Mouse (Mus musculus) embryo, embryonic 10 days (tissue): ENCODE data around the gene Adgrd1.

Source experiments
- DNase-seq: peaks from one replicate; pipeline ENCODE4 v3.0.0-alpha.2; 2015; ENCODE audit warnings: low spot score

Gene Adgrd1

DNA sequence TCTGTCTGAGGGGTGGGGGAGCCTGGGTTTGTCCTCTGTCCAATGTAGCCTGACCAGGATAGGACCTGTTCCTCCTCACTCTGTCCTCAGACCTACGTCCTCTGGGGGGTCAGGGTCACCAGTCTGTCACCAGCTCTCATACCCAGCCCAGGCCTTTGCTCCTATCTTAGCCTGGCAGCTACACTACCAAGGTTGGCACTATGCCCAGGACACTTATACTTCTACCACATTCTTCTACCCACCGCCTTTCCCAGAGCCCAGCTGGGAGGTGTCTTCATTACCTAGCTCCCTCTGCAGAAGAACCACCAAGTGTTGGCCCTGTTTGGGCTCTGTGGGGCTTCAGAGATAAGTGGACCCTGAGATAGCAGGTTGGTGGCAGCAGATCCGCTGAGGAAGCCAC lies 103.6 kb downstream of the Adgrd1 start:
- DNase-seq: no peak

DNA sequence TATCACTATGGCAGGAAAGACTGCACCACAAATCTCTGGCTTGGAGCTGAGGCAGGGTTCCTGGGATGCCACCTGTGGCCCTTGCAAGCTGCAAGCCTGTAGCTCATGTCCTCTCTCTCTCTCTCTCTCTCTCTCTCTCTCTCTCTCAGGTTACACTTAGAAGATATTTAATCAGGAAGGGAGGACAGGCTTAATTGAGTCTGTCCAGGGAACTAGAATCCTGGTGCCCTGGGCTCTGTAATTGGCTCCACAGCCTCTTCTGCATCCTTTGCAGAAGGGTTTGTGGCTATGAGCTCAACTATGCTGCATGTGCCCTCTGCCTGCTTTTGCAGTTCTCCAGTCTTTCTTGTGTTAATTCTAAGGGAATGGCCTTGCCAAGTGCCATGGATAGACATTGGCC lies 111.7 kb downstream of the Adgrd1 start:
- no peak for DNase-seq

DNA sequence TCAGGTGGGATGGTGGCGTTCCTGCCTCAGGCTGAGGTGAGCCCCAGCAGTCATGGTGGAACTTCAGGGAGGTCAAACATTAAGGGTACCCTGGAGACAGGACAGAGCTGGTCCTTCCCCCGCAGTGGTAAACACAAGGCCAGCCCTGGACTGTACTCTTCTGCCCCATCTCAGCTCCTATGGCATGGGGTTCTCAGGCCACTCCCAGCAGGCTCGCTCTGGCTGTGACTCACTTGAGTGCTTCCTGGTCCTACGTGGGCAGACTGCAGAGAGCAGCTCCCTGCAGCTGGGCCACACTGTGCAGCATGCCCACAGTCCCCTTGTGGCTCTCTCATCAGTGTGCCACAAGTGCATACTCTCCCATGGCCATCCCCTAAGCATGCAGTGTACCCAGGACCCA lies 112.3 kb downstream of the Adgrd1 start:
- no peak for DNase-seq

DNA sequence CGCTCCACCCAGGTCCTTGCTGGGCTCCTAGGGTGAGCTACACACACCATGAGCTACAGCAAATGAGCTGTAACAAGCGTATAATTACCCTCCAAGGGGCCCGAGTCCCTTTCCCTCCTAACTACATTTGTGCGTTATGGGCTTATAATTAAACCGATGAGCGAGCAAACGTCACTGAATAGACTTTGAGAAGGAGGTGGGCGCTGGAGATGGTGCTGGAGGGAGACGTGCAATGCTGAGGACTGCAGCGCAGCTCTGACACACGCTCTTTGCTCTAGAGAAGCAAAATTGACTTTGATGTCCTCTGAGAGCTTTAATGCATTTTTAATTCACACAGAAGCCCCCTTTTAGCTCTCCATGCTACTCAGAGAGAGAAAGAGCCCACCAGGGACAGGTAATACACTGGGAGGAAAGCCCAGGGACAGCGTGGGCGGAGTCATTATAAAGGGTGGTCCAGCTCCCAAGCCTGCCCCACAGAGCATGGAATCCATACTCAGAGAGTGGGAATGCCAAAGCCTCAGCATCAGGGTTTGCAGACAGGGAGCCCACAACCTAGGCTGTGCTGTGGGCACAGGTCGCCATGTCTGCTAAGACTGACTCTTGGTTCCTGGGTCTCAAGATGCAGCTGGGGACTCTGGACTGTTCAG lies 115.0 kb downstream of the Adgrd1 start:
- DNase-seq: no peak

DNA sequence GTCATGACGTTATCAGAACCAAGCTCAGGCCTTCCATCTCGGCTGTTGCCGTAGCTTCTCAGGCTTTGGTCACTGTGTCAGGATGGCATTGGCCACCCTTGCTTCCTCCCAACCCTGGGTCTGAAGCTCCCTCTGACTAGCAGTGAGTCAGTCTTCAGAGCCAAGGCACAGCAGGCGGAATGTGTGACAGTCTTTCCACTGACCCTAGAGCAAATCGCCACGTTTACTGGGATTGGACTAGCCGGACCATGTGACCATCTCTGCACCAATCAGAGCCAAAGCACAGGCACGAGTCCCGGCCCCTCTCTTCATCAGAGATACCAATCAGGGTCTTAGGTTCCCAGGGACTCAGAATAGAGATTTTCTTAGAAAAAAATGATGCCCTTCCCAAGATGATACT lies 117.5 kb downstream of the Adgrd1 start:
- DNase-seq: peak; percentile 59

DNA sequence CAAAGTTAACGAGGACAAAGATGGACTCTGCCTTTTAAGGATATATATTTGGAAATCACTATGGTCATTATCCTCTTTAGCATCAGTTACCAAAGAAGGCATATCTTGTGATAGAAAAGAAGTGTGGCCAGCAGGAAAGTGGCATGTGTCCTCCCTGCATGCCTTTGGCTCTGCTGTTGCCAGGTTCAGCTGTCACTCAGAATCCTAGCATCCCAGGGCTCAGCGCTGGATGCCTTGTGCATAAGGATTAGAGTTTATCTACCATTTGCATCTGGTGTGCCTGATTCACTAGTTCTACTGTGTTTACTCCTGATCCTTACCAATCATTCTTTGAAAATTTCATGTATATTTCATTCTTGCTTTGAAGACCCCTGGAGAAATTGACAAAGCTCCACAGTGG lies 119.5 kb downstream of the Adgrd1 start:
- DNase-seq: no peak

DNA sequence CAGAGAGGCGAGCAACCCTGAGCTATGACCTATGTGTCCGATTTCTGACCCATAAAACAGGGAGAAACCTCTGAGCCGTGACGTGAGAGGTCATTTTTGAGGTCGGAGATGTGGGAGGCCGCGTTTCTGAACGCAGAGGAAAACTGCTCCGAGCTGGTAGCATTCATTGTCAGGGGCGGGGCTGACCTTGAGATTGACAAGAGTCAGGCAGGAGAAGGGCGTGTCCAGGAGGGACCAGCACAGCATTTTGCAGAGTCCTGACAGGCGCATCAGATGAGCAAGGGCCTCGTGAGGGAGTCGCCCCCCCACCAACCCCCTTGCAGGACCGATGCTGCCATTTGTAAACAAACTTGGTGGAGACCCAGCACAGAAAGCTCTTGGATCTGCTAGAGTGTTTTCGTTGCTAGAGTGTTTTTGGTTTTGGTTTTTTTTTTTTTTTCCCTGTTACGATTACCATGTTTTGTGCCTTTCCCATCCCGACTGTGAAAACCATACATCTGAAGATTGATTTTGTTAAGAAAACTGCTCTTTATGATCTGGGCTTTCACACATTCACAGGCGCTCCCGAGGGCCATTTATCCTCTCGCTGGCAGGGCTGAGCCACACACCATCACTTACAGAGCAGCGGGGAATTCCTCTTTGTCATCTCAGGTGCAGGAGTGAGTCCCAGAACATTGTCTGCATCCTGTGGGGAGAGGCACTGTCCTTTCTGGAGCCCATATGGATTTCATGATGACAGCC lies 121.1 kb downstream of the Adgrd1 start:
- peak; percentile 76 for DNase-seq

DNA sequence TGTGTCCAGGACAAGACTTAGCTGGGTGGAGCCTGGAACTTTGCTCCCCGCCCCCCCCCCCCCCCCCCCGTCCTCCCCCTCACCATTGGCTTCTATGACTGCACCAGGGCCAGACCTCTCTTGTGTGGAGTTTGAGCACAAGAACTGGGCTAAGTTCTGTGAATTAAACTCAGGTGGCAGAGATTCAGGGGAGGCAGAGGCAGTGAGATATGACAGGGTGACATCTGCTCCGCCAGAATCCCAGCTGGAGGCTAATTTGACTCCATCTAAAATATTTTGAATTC lies 121.6 kb downstream of the Adgrd1 start:
- no peak for DNase-seq

DNA sequence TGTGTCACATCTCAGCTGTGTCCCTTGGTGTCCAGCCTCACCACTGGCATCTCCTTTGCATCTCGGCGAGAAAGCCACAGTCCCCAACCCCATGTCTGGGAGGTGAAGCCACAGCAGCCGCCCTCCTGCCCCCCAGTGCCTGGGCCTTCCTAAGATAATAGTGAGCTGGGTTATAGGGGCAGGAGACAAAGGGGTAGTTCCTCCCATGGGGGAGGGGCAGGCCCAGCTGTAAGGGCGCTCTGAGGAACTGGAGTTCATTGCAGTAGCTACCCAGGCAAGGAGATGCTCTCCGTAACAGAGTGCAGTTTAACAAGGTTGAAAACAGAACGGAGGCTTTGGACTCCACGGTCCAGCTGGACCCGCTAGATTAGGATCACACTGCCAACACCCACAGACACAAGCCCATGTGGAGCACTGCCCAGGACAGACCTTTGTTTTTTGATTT lies 122.0 kb downstream of the Adgrd1 start:
- peak; percentile 72 for DNase-seq

DNA sequence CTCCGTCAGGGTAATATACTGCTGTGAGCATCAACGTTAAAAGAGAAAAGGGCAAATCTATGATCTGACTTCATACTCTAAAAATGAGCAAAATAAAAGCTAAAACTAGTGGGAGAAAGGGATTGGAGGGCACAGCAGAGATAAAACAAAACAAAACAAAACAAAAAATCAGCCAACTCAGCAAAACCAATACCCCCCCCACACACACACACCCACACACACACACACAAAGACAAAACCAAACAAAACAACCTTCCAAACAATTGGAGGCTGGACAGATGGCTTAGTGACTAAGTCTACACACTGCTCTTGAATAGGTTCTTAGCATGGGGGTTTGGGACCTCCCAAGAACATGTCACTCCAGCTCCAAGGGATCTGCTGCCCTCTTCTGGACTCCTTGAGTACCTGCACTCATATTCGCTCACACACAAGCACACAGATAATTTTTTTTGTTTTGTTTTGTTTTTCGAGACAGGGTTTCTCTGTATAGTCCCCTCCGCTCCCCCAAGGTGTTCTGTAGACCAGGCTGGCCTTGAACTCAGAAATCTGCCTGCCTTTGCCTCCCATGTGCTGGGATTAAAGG lies 122.7 kb downstream of the Adgrd1 start:
- DNase-seq: peak; percentile 39

DNA sequence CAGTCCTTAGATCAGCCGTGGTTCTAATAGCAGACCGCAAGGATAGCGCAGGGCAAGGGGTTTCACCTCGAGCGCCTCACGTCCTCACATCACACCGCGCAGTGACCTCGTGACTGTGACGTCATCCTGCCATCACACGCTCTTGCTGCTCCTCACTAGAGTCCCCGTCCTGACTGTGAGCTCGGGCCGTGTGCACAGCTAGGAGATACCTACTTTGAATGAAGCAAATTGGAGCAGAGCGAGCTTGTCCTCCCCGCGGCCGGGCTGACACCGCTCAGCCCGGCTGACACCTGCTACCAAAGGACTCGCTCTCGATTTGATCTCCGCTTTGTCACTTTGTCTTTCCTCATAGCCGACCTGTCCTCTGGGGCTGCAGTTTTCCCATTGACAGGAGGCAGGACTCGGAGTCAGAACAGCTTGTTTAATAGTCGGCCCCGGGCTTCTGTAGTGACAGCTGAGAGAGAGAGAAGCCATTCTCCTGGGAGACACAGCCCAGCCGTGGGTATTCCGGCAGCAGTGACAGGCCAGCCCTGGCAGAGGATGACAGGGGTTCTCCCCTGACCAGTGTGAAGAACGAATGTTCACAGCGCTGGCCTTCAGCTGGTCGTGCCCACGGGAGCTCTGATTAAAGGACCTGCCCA lies 129.4 kb downstream of the Adgrd1 start:
- peak; percentile 26 for DNase-seq

DNA sequence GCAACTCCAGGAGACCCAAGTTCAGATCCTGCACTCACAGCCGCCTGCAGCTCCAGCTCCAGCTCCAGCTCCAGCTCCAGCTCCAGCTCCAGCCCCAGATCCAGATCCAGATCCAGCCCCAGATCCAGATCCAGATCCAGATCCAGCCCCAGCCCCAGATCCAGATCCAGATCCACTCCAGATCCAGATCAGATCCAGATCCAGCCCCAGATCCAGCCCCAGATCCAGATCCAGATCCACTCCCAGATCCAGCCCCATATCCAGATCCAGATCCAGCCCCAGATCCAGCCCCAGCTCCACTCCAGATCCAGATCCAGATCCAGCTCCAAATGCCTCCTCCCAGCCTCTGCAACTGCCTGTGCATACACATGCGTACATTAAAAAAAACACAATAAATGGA lies 131.6 kb downstream of the Adgrd1 start:
- no peak for DNase-seq

DNA sequence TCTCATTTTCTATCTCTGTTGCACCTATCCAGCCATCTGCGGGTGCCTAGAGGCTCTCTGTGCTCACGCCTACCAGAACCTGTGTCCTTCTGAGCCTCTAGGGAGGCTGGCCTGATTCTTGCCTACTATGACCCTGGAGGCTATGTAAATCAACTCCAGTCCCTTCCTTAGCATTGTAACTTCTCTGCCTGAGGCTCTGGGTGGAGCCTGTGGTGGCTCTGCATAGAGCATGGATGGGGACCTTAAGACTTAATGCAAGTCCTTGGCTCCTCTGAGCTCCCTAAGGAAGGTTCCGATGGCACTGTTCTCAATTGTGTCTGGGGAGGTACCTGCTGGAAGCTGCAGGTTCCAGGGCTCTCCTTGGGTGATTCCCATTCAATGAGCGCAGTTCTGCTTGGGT lies 136.8 kb downstream of the Adgrd1 start:
- no peak for DNase-seq

DNA sequence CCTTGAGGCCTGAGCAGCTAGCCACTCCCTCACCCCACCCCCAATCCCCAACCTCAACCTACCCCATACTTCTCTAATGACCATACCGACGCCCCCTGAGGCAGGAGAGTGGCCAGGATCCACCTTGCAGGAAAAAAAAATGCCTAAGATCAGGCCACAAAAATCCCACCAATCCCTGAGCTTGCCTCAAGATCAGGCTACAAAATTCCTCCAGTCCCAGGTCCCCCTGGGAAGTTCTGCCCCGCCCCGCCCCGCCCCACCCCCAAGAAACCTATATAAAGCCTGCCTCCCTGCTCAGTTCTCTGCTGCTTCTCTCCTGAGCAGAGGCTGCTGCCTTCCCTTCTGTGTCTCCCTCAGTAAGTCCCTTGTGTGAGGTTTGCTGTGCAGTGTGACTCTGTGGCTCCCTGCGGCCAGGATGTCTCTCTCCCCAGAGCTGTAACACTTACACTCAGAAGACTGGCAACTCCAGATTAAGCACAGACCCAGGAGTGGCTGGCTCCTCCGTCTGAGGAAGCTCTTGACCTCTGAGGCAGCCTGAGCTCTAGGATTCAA lies 137.4 kb downstream of the Adgrd1 start:
- no peak for DNase-seq

DNA sequence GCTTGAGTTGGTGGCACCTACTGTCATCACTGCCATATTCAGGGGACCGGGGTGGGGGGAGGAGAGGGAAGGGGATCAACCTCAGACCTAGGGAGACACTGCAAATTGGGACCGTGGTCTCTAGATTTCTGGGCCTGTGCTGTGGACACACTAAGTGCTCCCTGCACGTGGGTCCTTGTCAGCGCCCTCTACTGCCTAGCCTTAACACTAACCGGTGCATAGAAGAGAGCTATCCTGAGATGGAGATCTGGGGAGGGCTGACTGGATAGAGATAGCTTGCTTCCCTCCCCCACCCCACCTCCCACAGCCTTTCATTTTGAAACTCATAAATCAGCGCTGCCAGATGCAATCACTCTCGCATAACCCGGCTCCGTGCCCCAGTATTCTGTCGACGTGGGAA lies 139.8 kb downstream of the Adgrd1 start:
- no peak for DNase-seq

DNA sequence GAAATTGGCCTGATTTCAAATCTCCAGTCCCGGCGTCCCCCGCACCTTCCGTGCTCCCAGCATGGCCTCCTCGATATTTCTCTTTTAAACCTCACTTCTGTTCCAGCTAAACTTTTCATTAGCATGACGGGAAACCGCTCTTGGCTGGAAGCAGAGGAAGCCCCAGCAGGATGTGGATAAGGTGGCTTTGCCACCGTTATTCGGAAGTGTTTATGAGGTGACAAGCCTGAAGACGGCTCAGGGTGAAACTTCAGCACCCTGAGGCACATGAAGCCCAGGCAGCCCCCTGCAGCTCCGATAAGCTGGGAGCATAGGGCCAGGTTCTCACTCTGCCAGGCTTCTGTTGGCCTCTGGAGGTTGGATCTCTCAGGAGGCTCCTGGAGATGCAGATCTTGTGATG lies 145.3 kb downstream of the Adgrd1 start:
- no peak for DNase-seq

DNA sequence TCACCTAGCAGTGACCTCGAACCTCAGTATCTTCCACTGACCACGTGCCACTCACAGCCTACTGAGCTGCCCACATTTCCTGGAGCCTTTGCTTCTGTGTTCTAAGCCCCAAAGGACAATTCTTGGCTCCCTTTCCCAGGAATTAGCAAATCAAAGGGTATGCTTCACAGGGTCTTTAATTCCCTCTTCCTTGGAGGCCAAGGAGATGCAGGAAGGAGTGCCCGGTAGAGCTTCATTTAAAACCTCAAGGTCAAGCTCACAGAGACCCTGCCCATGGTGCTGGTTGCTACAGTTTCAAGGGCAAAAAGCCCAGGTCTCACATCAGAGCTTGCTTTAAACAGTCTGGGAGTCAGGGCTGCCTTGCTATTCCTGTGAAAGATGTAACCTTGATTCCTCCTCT lies 145.7 kb downstream of the Adgrd1 start:
- DNase-seq: no peak

DNA sequence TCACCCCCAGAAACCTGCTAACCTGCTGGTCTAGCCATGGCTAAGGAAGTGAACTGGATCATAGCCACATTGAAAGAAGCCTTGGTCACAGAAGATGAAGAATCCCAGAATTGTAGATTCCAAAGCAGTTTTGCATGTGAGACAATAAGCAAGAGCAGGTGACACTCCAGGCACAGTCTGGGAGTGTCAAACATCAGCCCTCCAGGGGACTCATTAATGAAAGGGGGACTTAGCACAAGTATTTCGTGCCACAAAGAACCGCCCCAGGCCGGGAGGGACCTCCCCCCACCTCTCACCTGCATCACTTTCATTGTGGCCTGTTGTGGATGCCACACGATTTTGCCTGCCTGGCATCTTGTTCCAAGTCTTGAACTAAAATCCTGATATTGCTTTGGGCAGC lies 146.6 kb downstream of the Adgrd1 start:
- no peak for DNase-seq

DNA sequence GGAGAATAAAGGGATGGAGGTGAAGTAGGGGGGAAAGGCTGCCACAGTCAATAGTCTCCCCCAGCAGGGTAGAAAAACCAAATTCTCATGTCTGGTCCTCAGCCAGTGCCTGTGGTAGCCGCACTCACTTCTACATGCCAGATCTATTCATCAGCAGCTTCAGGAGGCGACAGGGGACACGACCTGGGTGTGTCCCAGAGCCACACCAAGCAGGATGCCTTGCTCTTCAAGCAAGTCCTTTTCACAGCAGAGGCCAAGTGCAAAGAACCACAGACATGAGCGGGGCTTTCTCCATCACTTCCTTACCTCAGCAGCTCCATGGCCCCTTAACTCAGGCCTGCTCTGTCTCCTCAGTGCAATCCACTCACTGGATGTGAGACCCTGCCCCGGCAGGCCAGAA lies 147.8 kb downstream of the Adgrd1 start:
- DNase-seq: no peak

DNA sequence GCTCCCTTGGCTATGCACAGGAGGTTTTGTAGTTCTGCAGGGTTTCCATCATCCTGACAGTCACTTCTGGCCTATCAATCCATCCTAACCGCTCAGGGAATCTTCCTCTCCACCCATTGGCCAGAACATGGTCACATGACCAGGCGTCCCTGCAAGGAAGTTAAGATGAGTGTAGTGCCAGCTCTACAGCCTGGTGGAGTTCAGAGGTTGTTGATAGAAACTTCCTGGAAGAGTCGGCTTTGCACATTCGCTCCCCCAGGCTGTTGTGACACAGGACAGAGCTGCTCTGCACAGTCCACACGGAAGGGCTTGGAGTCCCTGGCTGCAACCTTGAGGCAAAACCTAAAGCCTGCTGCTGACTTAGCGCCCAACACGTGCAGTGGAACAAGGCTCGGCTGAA lies 152.5 kb downstream of the Adgrd1 start:
- no peak for DNase-seq
